ENCODE assay signal across 12 mouse cellular contexts in genomic region chr6:101593782-101594641, GRCm38 (mm10).
DNase-seq lines count a peak whose midpoint lies in the region; ATAC-seq and TF ChIP-seq lines count a peak whose summit lies in the region.
"Had no signal": no experiment of that assay in that cellular context is flagged by ENCODE, and none has a peak within 500 bp of the region (broad histone marks: within the 10 kb centered on the region; RNA-seq: fewer than 3 reads in every experiment).

No protein-coding gene starts in this region.

- intact Hi-C loops in heart, postnatal 14 days (cut with DNase I): no loop called here

- no peaks in the 10 kb centered on the region for H3K9me3 ChIP-seq in midbrain, postnatal 0 days (ENCODE audit: low read length)
- H3K9me3 ChIP-seq in midbrain, embryonic 15.5 days: no peaks in the 10 kb centered on the region
- no peaks in the 10 kb centered on the region for H3K9me3 ChIP-seq in lung, postnatal 0 days (ENCODE audit: low read length)
- H3K9me3 ChIP-seq in forebrain, embryonic 13.5 days (replicated peaks): no peaks in the 10 kb centered on the region
- H3K9me3 ChIP-seq: neural tube, embryonic 12.5 days; stomach, embryonic 15.5 days had no signal

- peak; percentile 3 to 27 for DNase-seq in heart, postnatal 14 days
- DNase-seq in heart, adult 11 months: no peak
- DNase-seq in midbrain, postnatal 0 days (ENCODE audit: low spot score): peak; percentile 16
- peak; percentile 24 to 51 for DNase-seq in gastrocnemius, postnatal 4 days (ENCODE audit: low spot score in 2 of 2)
- peak; percentile 54 for DNase-seq in lung, postnatal 0 days (ENCODE audit: low spot score)
- no peak for DNase-seq in spleen, adult 18-20 months

- TF ChIP-seq EP300 in lung, postnatal 0 days (IDR thresholded peaks at IDR 0.05): no peak

- H3K4me1 ChIP-seq in midbrain, postnatal 0 days (ENCODE audit: insufficient read depth, low read length): no peaks in the 10 kb centered on the region
- no peaks in the 10 kb centered on the region for H3K4me1 ChIP-seq in midbrain, embryonic 15.5 days
- no peaks in the 10 kb centered on the region for H3K4me1 ChIP-seq in lung, postnatal 0 days (ENCODE audit: insufficient read depth, low read depth, low read length)
- no peaks in the 10 kb centered on the region for H3K4me1 ChIP-seq in forebrain, embryonic 13.5 days
- H3K4me1 ChIP-seq: neural tube, embryonic 12.5 days; stomach, embryonic 15.5 days had no signal

- no peaks in the 10 kb centered on the region for H3K36me3 ChIP-seq in midbrain, postnatal 0 days (ENCODE audit: insufficient read depth, low read length)
- H3K36me3 ChIP-seq in midbrain, embryonic 15.5 days (replicated peaks): no peaks in the 10 kb centered on the region
- H3K36me3 ChIP-seq in lung, postnatal 0 days (ENCODE audit: insufficient read depth, low read length): no peaks in the 10 kb centered on the region
- no peaks in the 10 kb centered on the region for H3K36me3 ChIP-seq in forebrain, embryonic 13.5 days (ENCODE audit: poor library complexity, severe bottlenecking)
- H3K36me3 ChIP-seq: G1E; neural tube, embryonic 12.5 days; stomach, embryonic 15.5 days had no signal

- H3K27me3 ChIP-seq in midbrain, postnatal 0 days (ENCODE audit: insufficient read depth, low read length): no peaks in the 10 kb centered on the region
- no peaks in the 10 kb centered on the region for H3K27me3 ChIP-seq in midbrain, embryonic 15.5 days (replicated peaks)
- H3K27me3 ChIP-seq in lung, postnatal 0 days (replicated peaks; ENCODE audit: insufficient read depth, low read length): no peaks in the 10 kb centered on the region
- H3K27me3 ChIP-seq in forebrain, embryonic 13.5 days: no peaks in the 10 kb centered on the region
- H3K27me3 ChIP-seq: neural tube, embryonic 12.5 days; stomach, embryonic 15.5 days had no signal

- 65% methylated on average over 12 of the region's 12 CpGs for WGBS in midbrain, postnatal 0 days
- 73% methylated on average over 12 of the region's 12 CpGs for WGBS in midbrain, embryonic 15.5 days
- WGBS in lung, postnatal 0 days: 39% methylated on average over 12 of the region's 12 CpGs
- 78% methylated on average over 12 of the region's 12 CpGs for WGBS in forebrain, embryonic 13.5 days

- no peak overlapping the region for H3K4me2 ChIP-seq in midbrain, postnatal 0 days (ENCODE audit: low read depth, low read length, poor library complexity, severe bottlenecking)
- no peak overlapping the region for H3K4me2 ChIP-seq in midbrain, embryonic 15.5 days
- no peak overlapping the region for H3K4me2 ChIP-seq in lung, postnatal 0 days (replicated peaks; ENCODE audit: low read depth, low read length)
- H3K4me2 ChIP-seq in forebrain, embryonic 13.5 days: no peak overlapping the region
- H3K4me2 ChIP-seq: liver, embryonic 11.5 days; neural tube, embryonic 12.5 days; stomach, embryonic 15.5 days had no signal

- H3K4me3 ChIP-seq in midbrain, postnatal 0 days (ENCODE audit: low read depth, low read length): no peak overlapping the region
- no peak overlapping the region for H3K4me3 ChIP-seq in midbrain, embryonic 15.5 days
- H3K4me3 ChIP-seq in lung, postnatal 0 days (ENCODE audit: low read depth, low read length): no peak overlapping the region
- H3K4me3 ChIP-seq in forebrain, embryonic 13.5 days: no peak overlapping the region
- H3K4me3 ChIP-seq: neural tube, embryonic 12.5 days; stomach, embryonic 15.5 days had no signal

- H3K9ac ChIP-seq in midbrain, postnatal 0 days (replicated peaks; ENCODE audit: low read length, poor library complexity, severe bottlenecking): no peak overlapping the region
- no peak overlapping the region for H3K9ac ChIP-seq in midbrain, embryonic 15.5 days
- no peak overlapping the region for H3K9ac ChIP-seq in lung, postnatal 0 days (replicated peaks; ENCODE audit: low read depth)
- H3K9ac ChIP-seq in forebrain, embryonic 13.5 days: no peak overlapping the region
- H3K9ac ChIP-seq: neural tube, embryonic 12.5 days; stomach, embryonic 15.5 days had no signal

- ATAC-seq in midbrain, postnatal 0 days (ENCODE audit: low FRiP score): no peak
- no peak for ATAC-seq in midbrain, embryonic 15.5 days (replicated peaks)
- ATAC-seq in lung, postnatal 0 days: no peak
- ATAC-seq in forebrain, embryonic 13.5 days: no peak

- TF ChIP-seq CTCF in midbrain, postnatal 0 days (IDR thresholded peaks at IDR 0.05): no peak
- TF ChIP-seq CTCF in lung, postnatal 0 days (IDR thresholded peaks at IDR 0.05): no peak

- H3K27ac ChIP-seq in midbrain, postnatal 0 days (ENCODE audit: low read depth, low read length): no peak overlapping the region
- H3K27ac ChIP-seq in midbrain, embryonic 15.5 days: no peak overlapping the region
- H3K27ac ChIP-seq in lung, postnatal 0 days (ENCODE audit: low read length): no peak overlapping the region
- no peak overlapping the region for H3K27ac ChIP-seq in forebrain, embryonic 13.5 days
- H3K27ac ChIP-seq: neural tube, embryonic 12.5 days; stomach, embryonic 15.5 days had no signal

Comparison
In these comparisons a context has a peak if more than half of its experiments do, and no peak if none do; other contexts are left out.
1. DNase-seq: peak in heart, postnatal 14 days (2 of 2), midbrain, postnatal 0 days (single experiment), gastrocnemius, postnatal 4 days (2 of 2) and lung, postnatal 0 days (single experiment); none in heart, adult 11 months (single experiment) and spleen, adult 18-20 months (0 of 2).